Mouse (Mus musculus) cerebellum, adult (tissue): ENCODE measurements around the gene Stxbp5l.
"Not testable (repeated sequence)": the region's sequence is repeated elsewhere in the genome, so short reads cannot be mapped to it uniquely, and the experiment has no call there.

Experiments used
- ATAC-seq: cut with Nextera tagmentation; 2 replicates; pipeline ENCODE4 v1.9.2; 2017; ENCODE audit warnings: mild to moderate bottlenecking, moderate library complexity, mixed read lengths; ENCODE audit not compliant: insufficient number of reproducible peaks, low FRiP score, low TSS enrichment

Stxbp5l gene

DNA sequence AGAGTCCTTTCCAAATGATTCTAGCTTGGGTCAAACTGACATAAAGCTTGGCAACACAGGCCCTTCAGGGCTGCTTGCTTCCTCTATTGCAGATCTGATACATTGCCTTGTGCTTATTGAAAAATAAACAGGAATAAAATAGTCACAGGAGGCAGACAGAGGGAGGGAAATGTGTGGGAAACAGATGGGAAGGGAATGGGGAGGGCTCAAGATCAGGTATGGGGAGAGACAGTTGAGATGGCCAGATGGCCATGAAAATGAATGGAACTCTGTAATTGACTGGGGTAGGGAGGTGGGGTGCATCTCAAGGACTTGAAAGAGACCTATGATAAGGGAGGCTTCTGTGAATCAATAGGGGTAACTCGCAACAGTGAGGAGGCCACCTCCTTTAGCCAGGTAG is 80.3 kb downstream of the Stxbp5l start:
- ATAC-seq = peak; percentile 87

DNA sequence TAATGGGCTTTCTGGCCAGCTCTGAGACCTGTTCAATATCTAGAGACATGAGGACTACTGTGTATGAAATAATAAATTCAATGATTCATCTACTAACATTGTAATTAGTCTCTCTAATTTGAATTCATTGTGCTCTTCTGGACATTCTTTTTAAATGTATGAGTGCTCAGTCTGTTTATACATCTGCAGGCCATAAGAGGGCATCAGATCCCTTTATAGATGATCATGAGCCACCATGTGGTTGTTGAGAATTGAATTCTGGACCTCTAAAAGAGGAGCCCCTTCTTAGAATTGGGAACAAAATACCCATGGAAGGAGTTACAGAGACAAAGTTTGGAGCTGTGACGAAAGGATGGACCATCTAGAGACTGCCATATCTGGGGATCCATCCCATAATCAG is 92.2 kb downstream of the Stxbp5l start:
- no peak for ATAC-seq

- ATAC-seq = no peak
Measured at GRCm38 (mm10) chr16:37280206-37280605, 104.6 kb downstream of the Stxbp5l start.

GRCm38 (mm10) chr16:37273681-37274080 is 111.1 kb downstream of the Stxbp5l start:
- ATAC-seq = peak; percentile 40; the same call in 1 of the 2 replicates

- no peak for ATAC-seq
Measured at GRCm38 (mm10) chr16:37261678-37262077, 123.1 kb downstream of the Stxbp5l start.

DNA sequence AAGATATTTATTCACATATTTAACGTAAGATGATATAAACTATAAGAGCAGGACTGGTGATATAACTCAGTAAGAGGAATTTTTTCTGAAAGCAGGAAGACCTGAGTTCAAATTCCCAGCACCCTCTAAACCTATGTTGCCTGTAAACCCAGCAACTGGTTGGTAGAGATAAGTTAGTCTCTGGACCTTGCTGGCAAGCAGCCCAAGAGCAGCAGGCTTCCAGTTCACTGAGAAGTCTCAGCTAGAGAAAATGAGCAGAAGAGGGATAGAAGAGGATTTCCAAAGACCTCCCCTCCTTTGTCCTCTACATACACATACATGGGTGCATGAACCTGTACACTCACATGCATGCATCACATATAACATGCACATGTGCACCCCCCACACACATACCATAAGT is 165.6 kb downstream of the Stxbp5l start:
- no peak for ATAC-seq

DNA sequence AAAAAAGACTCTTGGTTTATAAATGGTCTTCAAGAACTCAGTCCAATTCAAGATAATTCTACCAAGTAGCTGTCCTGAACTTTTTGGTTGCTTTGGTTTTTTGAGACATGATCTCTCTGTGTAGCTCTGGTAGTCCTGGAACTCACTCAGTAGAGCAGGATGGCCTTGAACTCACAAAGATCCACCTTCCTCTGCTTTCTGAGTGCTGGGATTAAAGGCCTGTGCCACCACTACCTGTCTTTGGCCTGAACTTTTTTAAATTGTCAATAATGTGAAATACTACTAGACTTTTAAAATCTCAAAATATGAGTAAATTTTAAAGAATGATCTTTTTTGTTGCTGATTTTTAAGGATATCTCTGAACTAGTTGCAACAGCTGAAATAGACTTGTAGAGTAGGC is 176.0 kb downstream of the Stxbp5l start:
- ATAC-seq = no peak

DNA sequence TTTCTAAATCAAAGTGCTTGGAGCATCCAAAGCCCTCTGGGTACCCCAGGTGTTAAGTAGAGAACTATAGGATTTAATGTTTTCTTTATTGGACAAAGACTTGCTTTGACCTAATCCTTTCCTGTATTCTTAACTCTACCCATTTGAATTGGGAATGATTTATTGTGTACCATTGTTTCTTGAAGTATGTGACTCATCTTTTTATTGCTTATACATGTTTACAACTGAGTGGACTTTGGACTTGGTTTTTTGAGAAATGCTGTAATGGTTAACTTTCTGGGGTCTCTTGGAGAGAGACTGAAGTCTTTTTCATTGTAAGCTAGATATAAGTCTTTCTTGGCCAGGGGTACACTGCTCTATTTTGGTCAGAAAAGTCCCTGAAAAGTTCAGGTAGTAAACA is 190.6 kb downstream of the Stxbp5l start:
- ATAC-seq = no peak

GRCm38 (mm10) chr16:37125190-37125589 is 259.6 kb downstream of the Stxbp5l start:
- not testable (repeated sequence) for ATAC-seq

DNA sequence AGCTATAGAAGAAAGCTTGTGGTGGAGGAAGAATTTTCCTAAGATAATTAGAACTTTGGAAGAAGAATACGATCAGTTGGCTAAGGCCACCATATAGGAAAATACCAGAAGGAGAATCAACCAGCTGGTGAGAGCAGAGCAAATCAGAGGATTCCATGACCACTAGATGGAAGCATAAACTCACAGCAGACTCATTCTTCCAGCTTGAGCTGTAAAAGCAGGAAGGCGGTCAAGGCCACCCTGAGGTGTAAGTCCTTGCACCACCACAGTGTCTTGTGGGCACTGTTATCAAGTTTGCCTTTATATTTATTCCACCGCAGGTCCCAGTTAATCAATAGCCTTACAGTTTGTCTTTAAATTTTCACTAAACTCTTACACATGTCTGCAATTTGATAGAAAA is 275.5 kb downstream of the Stxbp5l start:
- peak; percentile 95 for ATAC-seq

GRCm38 (mm10) chr16:37108763-37109162 is 276.0 kb downstream of the Stxbp5l start:
- ATAC-seq = peak; percentile 61; the same call in 1 of the 2 replicates

DNA sequence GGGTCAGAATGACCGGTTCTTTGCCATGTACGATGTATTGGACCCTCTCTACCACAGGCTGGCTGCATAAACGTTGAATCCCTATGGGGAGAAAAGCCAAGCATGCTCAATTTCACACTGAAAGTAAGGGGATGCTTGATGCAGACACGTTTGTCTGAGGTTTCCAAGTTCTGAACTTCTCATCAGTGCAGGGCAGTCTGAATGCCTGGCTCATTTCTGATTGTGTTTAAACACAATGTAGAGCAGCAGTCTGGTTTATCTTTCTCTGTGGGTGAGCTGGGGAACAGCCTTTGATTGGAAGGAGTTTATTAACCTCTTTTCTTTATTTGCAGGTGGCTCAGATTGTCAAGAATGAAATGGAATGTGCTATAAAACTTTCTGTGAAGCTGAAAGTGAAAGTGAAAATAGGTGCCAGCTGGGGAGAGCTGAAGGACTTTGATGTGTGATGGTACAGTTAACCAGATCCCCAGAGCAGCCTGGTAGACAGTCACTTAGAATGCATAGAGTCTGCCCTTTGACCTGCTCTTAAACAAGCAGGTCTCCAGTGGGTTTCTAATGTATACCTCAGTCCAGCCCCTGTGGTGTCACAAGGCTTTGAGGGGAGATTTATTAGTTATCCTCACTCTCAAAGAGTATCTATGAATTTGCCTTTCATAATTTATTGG is 290.5 kb downstream of the Stxbp5l start:
- ATAC-seq = no peak

GRCm38 (mm10) chr16:37089648-37090047 is 295.1 kb downstream of the Stxbp5l start:
- no peak for ATAC-seq

GRCm38 (mm10) chr16:37072354-37072753 is 312.4 kb downstream of the Stxbp5l start:
- ATAC-seq = no peak
